Mouse (Mus musculus) liver, embryonic 14.5 days (tissue): Measurements from ENCODE around the gene Stxbp3.

Source experiments
- CTCF ChIP-seq: IDR thresholded peaks from 2 replicates; pipeline ENCODE4 v1.5.1; 2016; ENCODE audit warnings: antibody characterized with exemption, low read depth, control low read depth
- EP300 ChIP-seq: IDR thresholded peaks from 2 replicates; pipeline ENCODE4 v1.6.1; 2016; ENCODE audit warnings: antibody characterized with exemption, low read depth

DNA sequence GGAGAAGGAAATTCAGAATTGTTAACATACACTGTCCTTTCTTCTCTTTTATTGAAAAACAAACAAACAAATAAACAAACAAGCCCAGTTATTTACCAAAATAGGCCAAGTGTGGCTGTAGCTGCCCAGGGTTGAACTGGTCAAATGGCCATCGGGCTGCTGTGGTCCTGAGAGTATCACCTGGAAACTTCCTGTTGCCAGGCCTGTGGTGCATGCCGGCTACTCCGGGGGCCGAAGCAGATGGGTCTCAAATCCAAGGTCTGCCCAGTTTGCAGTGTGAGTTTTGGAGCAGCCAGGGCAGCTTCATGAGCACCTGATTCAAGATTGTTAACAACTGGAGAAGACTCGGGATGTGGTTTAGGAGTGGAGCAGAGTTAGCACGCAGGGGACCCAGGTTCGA, 74.8 kb downstream of the Stxbp3 start:
- no peak for TF ChIP-seq CTCF
- TF ChIP-seq EP300 = no peak
